Mouse (Mus musculus): ENCODE measurements around the gene Pafah1b1. TPM values are rescaled to one million over a fixed set of nuclear protein-coding genes. Genes with fewer than 3 reads are reported as not detected.

Gene Pafah1b1
- 35.1 and 40.4 TPM in 2 replicates for total RNA-seq (2014; fragmentation: Nextera tagmentation)
- total RNA-seq (2017): 54.1 and 77.2 TPM in 2 replicates

GRCm38 (mm10) chr11:74724235-74724791 is at the start of gene Pafah1b1:
Gene Pafah1b1, minus strand, starts transcription at chr11:74724670.
- peak; percentile 69 for ATAC-seq (replicated peaks; ENCODE audit: poor library complexity, severe bottlenecking)

- ATAC-seq (replicated peaks; ENCODE audit: poor library complexity, severe bottlenecking): no peak
These were observed 47.9 kb upstream of the Pafah1b1 start for GRCm38 (mm10) chr11:74772386-74772785.

GRCm38 (mm10) chr11:74771650-74772049 is 47.2 kb upstream of the Pafah1b1 start:
- ATAC-seq (replicated peaks; ENCODE audit: poor library complexity, severe bottlenecking): no peak

GRCm38 (mm10) chr11:74771234-74771633 is 46.8 kb upstream of the Pafah1b1 start:
- ATAC-seq (replicated peaks; ENCODE audit: poor library complexity, severe bottlenecking): peak; percentile 8; the same call in 1 of the 2 replicates

- peak; percentile 95 for ATAC-seq (replicated peaks; ENCODE audit: poor library complexity, severe bottlenecking)
These were observed 46.2 kb upstream of the Pafah1b1 start, which contains the start of gene Mettl16 for GRCm38 (mm10) chr11:74770595-74771207. Gene Mettl16, plus strand, starts transcription at chr11:74770830.

DNA sequence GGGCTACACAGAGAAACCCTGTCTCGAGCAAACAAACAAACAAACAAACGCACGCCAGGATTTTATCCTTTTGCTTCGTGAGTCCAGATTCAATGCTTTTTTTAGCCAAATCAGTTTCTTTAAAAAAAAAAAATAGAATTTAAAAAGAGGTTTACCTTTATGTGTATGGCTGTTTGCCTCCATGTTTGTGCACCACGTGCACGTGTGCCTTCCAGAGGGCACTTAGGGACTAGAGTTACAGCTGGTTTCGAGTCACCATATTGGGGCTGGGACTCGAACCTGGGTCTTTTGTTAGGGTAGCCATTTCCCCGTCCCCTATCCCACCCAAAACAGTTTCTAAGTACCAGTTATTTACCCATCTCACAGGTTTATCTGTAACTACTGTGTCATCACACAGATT is 45.6 kb upstream of the Pafah1b1 start:
- no peak for ATAC-seq (replicated peaks; ENCODE audit: poor library complexity, severe bottlenecking)

- ATAC-seq (replicated peaks; ENCODE audit: poor library complexity, severe bottlenecking): no peak
These were observed 43.6 kb upstream of the Pafah1b1 start for GRCm38 (mm10) chr11:74768045-74768444.

DNA sequence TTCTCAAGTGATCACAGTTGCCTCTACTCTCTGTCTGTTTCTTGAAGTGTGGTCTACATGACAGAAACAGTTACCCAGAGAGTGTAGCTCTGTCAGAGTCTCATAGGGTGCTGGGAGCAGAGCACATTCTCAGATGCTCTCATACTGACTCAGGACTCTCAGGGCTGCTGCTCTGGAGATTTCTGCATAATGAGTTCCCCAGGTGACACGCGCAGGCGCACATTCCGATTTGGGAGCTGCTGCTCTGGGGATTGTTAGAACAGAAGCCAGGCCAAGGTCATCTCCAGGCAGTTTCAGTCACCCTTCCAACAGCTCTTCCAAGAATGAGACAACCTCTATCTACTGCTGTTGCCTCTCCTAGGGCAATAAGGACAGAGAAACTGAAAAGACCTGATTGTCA is 43.0 kb upstream of the Pafah1b1 start:
- ATAC-seq (replicated peaks; ENCODE audit: poor library complexity, severe bottlenecking): no peak

- no peak for ATAC-seq (replicated peaks; ENCODE audit: poor library complexity, severe bottlenecking)
These were observed 39.6 kb upstream of the Pafah1b1 start for GRCm38 (mm10) chr11:74763960-74764625.

- ATAC-seq (replicated peaks; ENCODE audit: poor library complexity, severe bottlenecking): no peak
These were observed 36.7 kb upstream of the Pafah1b1 start for GRCm38 (mm10) chr11:74761011-74761705.

GRCm38 (mm10) chr11:74756631-74757030 is 32.2 kb upstream of the Pafah1b1 start:
- no peak for ATAC-seq (replicated peaks; ENCODE audit: poor library complexity, severe bottlenecking)

DNA sequence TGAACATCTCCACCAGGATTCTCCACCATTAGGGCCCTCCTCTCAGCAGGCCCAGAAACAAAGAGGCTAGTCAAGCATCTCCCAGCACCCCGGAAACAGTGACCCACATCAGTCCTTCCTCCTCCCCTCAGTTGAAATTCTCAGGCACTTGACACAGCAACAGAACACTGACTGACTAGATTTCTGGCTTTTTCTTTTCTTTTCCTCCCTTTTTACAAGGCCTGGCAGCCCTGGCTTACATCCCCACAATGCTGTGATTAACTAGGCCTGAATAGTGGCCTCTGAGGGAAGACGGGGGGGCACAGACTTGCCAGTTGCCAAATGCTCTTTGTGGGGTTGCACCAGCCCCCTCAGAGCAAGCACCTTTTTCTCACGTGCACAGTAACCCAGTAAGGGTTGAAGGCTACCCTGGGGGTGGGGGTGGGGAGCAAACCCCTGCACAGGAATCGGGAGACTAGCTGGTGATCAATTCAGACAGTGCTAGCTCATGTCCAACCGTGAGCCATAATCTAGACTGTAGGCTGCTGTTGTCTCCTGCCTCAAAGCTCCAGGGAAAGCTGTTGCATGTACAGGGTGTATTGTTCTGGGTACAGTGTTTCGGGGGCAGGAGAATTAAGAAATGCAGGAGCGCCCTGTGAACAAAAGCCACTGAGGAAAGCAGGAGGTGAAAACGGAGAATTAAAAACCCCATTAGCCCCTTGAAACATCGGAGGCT is 27.0 kb upstream of the Pafah1b1 start:
- ATAC-seq (replicated peaks; ENCODE audit: poor library complexity, severe bottlenecking): no peak

GRCm38 (mm10) chr11:74750662-74751351 is 26.3 kb upstream of the Pafah1b1 start:
- ATAC-seq (replicated peaks; ENCODE audit: poor library complexity, severe bottlenecking): no peak

DNA sequence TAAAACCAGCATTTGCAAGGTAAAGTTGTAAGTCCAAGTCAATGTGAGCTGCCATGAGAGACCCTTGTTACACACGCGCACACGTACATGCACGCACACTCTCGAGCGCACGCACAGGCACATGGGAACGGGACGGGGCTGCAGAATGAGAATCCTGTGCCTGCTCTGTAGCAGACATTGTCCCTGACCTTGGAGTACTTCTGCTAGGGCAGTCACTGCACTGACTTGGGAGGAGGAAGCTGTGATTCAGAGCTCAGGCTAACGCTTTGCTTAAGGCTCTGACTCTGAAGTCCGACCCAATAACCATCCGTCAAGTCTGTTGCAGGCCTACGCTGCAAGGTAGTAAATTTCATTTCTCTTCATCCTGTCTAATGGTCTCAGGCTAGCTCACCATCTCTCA is 24.8 kb upstream of the Pafah1b1 start:
- ATAC-seq (replicated peaks; ENCODE audit: poor library complexity, severe bottlenecking): no peak

GRCm38 (mm10) chr11:74748022-74748421 is 23.6 kb upstream of the Pafah1b1 start:
- no peak for ATAC-seq (replicated peaks; ENCODE audit: poor library complexity, severe bottlenecking)

DNA sequence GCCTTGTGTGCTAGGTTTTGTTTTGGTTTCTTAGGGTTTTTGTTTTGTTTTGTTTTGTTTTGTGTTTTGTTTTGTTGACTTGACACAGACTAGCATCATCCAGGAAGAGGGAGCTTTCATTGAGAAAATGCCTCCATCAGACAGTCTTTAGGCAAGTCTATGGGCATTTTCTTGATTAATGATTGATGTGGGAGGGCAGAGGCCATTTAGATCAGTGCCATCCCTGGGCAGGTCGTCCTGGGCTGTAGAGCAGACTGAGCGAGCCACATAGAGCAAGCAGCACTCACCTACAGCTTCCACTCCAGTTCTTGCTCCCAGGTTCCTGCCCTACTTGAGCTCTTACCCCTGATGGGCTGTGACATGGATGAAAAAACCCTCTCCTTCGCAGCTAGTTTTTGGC is 13.4 kb upstream of the Pafah1b1 start:
- no peak for ATAC-seq (replicated peaks; ENCODE audit: poor library complexity, severe bottlenecking)

GRCm38 (mm10) chr11:74734917-74735316 is 10.4 kb upstream of the Pafah1b1 start:
- ATAC-seq (replicated peaks; ENCODE audit: poor library complexity, severe bottlenecking): no peak

- ATAC-seq (replicated peaks; ENCODE audit: poor library complexity, severe bottlenecking): no peak
These were observed 711 bp upstream of the Pafah1b1 start for GRCm38 (mm10) chr11:74725181-74725580.

GRCm38 (mm10) chr11:74723357-74724234 is 874 bp downstream of the Pafah1b1 start:
- ATAC-seq (replicated peaks; ENCODE audit: poor library complexity, severe bottlenecking): peak; percentile 77
